Mouse (Mus musculus) heart, postnatal 4 days (tissue): ENCODE measurements at regions not wholly inside any gene's neighbourhood (a gene's known extent, or its start where the extent isn't known, plus 50 kb on each side); places are given as distances from the start of the nearest gene placed in this dataset.

Experiments
- DNase-seq: peaks from one replicate; pipeline ENCODE4 v3.0.0; 2021

DNA sequence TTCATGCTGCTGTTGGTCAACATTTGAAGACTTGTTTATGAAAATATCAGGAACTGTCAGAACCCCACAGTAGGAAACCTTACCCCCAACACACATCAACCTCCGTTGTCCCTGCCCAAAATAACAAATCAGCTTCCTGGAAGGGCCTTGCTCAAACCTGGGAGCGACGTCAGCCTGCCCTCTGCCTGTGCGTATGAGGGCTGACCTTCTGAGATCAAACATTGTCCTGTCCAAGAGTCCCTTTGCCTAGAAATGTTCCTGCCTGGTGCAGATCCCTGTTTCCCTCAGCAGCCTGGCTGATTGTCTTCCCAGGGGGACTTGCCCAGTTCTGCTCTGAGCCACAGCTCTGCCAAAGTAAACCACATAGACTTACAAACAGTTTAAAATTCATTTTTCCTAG is 307.1 kb downstream of the Gadd45g start:
- peak; percentile 11 for DNase-seq

GRCm38 (mm10) chr13:52154111-52154843 is 307.8 kb downstream of the Gadd45g start:
- DNase-seq = no peak

DNA sequence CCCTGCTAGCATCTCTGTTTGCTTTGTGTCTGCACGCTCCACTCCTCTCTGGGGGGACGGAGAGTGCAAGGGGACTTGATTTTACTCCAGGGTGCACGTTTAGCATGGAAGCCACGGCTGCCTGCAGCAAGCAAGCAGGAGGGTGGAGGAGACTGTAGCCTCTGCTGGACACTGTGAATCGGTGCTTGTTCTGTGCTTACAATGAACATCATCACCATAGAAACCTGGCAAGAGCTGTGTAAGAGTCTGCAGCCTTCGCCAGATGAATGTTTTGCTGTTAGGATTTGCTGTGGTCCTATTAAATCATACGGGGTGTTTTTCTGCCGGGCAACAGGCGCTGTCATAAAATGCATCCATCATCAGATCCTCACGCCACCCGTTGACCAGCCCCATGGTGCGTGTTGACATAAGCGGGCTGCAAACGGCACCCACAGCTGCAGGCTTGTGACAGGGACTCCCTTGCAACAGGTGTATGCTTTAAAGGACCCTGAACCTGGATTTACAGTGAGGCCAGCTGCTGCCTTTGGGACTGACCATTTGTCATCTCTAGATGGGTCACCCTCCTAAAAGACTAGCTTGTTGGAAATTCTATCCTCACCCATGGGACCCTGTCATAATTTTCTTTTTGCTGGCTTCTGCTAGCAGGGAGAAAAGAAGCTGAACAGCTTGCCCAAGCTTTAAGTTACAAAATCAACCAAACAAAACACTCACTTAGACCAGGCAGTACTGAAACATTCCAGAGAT is 308.5 kb downstream of the Gadd45g start:
- peak; percentile 12 for DNase-seq

- no peak for DNase-seq
Observed at GRCm38 (mm10) chr13:52155588-52156086, 309.2 kb downstream of the Gadd45g start.

DNA sequence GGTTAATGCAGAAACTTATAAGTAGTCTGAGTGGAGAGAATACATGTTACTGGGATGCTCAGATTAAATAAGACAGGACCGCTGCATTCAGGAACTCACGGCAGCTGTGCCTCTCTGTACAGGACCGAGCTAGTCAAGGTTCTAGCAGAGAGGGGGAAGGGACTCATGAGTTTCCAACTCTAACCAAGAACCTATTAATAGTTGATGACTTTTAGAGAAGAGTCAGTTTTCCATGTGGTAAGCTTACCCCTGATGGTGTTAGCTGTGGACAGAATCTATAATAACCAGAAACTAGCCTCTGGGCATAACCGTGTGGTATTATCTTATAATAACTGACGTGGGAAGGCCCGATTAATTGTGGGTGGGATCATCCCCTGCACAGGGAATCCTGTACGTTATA is 316.2 kb downstream of the Gadd45g start:
- DNase-seq = no peak

- DNase-seq = no peak
Observed at GRCm38 (mm10) chr13:52165531-52165930, 319.1 kb downstream of the Gadd45g start.

- no peak for DNase-seq
Observed at GRCm38 (mm10) chr13:52167968-52168367, 321.5 kb downstream of the Gadd45g start.

GRCm38 (mm10) chr13:52172706-52173346 is 326.3 kb downstream of the Gadd45g start:
- no peak for DNase-seq

GRCm38 (mm10) chr13:52175665-52176064 is 329.2 kb downstream of the Gadd45g start:
- DNase-seq = no peak

DNA sequence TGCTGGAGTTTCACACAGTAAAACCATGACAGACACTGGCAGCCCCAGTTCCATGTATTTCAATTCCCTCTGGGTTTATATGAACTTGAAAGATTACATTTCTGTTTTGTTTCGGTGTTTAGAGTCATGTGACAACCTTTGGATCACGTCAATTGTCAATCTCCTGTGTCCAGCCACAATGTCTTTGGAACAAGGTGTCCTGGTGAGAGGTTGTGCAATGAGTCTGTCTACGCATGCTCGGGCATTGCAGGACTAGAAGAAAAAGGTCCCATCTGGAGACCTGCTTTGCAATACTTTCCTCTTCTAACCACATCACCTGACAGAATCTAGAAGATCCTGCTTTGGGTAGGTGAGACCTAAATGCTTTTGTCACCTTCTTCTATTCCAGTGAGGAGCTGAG is 333.5 kb downstream of the Gadd45g start:
- no peak for DNase-seq

GRCm38 (mm10) chr13:52183635-52184034 is 337.2 kb downstream of the Gadd45g start:
- DNase-seq = no peak

DNA sequence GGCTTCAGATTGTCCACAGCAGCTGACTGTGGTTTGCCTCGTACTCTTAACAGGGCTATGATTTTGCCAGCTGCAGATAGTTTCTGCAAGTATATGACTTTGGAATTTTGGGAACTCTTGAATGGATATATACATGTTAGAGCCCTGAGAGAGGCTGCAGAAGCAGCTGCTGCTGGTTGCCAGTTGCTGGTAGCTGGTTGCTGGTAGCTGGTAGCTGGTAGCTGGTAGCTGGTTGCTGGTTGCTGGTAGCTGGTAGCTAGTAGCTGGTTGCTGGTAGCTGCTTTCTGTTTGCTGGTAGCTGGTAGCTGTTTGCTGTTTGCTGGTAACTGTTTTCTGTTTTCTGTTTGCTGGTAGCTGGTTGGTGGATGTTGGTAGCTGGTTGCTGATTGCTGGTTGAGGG is 339.1 kb downstream of the Gadd45g start:
- DNase-seq = no peak

DNA sequence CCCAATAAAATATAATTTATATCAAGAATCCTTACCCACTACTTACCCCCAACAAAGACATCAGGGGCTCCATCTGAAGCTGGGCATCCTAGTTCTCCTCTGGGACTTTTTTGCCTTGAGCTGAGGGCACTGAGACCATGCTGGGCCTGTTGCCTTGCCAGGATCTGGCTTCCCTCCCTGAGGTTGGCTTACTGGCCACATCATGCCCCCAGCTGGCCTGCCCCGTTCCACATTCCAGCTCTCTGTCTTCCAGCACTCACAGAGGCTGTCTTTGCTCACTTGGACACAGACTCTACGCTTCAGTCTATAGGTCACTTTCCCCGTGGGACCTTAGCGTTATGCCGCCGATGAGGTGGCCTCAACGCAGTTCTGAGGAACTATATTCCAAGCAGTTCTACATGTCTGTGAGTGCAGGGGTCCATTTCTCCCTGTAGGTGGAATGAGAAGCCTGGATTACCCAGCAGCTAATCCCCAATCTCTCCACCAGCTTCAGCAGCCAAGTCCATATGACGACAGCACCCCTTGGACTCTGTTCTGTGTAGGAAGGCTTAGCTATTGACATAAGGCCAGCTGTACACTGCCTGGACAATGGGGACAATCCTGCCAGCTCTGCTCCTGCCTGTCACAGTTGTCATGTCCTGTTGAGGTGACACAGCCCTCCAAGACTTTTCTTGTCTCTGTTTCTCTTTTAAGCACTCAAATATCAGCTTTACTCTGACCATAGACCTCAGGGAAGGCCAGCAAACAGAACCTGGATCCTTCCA is 341.5 kb downstream of the Gadd45g start:
- DNase-seq = peak; percentile 28

- DNase-seq = no peak
Observed at GRCm38 (mm10) chr13:52188605-52189003, 342.1 kb downstream of the Gadd45g start.

GRCm38 (mm10) chr13:52189382-52189923 is 341.6 kb downstream of the Diras2 start:
- no peak for DNase-seq

DNA sequence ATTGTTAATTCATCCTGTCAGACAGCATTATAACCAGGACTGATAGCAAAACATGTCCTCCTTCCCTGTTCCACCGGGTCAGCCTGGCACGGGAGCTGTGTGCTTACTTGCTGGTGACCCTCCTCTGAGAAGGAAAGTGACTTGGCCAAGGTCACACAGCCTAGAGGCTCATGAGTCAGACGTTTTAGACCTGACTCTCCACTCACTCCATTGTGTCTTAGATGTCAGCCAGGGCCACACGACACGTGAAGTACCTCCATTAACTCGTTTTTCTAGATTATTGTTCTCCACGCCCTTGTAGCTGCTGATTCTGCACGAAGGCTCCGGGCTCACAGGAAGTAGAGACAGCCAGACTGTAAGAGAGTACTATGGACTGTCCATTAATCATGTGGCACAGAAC is 340.8 kb downstream of the Diras2 start:
- DNase-seq = no peak

DNA sequence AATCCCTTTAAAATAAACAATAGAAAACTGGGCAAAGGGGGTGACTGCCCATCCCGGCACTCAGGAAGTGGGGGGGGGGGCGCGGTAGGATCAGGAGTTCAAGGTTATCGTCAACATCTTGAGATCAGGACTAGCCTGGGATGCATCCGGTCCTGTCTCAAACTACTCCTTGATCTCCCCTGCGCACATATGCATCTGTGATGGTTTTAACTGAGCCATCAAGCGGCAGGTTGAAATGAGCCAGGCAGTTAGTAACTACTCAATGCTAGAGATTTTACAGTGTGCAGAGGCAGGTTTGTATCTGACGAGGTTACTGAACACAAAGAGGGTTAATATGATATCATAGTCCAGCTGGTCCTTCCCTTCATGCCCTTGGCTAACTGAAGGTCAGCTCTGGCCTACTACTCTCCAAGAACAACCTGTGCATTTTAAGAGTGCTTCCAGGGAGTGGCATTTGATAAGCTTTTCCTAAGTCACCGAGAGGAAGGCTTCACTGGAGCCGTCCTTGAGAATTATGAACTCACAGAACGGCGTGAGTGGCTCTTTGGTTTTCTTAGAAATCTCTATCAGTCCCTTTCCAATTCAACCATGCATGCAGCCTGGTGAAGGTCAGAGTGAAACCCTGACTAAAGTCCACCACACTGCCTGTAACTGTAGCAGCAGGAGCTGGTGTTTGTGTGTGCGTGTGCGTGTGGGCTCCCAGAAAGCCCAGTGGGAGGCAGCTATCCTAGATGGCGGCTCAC is 340.1 kb downstream of the Diras2 start:
- no peak for DNase-seq

DNA sequence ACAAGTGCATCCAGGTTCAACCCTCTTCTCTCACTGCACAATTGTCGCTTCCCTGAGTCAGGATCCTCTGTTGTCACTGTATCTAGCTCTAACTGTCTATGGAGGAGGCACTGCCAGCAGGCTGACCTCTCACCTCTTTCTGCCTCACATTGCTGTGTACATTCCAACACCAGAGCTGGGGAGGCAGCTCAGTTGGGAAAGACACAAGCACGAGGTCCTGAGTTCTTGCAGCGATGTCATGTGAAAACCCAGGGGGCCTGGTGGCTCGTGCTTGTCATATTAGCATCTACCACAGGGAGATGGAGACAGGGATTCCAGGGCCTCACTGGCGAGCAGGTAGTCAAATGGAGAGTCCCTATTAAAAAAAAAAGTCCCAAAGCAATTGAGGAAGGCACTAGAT is 334.2 kb downstream of the Diras2 start:
- no peak for DNase-seq

DNA sequence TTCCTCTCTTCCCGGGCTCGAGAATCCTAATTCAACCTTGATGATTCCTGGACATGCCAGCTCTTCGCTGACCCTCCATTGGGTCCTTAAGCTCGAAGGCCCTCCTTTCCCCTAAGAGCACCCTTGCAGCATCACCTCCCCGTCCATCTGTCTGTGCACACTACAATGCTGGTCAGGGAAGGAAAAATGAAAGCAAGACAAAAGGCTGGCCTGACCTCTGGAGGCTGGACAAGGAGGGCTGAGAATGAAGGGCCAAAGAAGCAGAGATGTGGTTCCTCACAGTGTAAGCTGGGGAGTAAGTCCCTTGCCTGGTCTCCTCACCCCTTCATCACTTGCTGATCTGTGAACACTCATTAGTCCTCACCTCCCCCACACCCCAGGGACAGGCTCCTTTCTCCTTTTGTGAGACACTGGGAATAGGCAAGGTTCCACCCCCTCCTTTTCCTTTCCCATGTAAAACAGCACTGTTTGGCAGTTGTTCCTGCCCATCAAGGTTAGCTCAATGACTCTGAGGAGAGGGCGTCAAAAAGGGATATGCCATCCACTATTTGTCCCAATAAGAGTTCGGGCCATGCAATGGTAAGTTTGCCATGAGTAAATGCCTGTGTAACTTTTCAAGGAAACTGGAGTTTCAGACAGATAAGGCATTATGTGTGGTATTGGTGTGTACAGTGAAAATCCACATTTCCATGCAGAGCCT is 332.3 kb downstream of the Diras2 start:
- no peak for DNase-seq

GRCm38 (mm10) chr13:52202372-52202771 is 328.7 kb downstream of the Diras2 start:
- no peak for DNase-seq

GRCm38 (mm10) chr13:52205951-52206350 is 325.1 kb downstream of the Diras2 start:
- no peak for DNase-seq
